Mouse (Mus musculus): ENCODE measurements around the gene Spatc1l.

Gene Spatc1l

GRCm38 (mm10) chr10:76561972-76562371 is at the start of gene Spatc1l:
Gene Spatc1l, plus strand, starts transcription at chr10:76562272.
- no peak for DNase-seq (ENCODE audit: low spot score in 2 of 2)

GRCm38 (mm10) chr10:76512965-76513583 is 49.0 kb upstream of the Spatc1l start:
- DNase-seq (ENCODE audit: low spot score in 2 of 2) = peak; percentile 63 to 78

DNA sequence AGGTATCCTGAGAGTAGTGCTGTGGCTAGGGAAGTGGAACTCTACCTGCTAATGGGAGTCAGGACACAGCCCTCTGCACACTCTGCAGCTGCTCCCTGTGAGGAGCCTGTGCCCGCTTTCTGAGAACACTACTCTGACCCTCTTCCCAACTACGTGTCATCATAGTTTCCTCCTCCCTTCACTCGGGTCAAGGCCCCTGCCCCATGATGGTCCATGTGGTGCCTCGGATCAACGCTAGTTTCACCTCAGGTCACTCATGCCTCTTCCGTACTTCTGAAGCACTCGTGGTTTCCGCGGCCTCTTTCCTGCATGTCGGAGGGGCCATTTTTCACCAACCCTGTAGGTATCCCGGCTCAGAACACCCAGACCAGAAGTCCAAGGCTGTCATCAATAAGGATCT is 31.1 kb upstream of the Spatc1l start:
- DNase-seq (ENCODE audit: low spot score in 2 of 2) = no peak

GRCm38 (mm10) chr10:76531375-76531774 is 30.7 kb upstream of the Spatc1l start, which contains the start of gene Lss:
Gene Lss, plus strand, starts transcription at chr10:76531588.
- peak; percentile 92 to 95 for DNase-seq (ENCODE audit: low spot score in 2 of 2)

DNA sequence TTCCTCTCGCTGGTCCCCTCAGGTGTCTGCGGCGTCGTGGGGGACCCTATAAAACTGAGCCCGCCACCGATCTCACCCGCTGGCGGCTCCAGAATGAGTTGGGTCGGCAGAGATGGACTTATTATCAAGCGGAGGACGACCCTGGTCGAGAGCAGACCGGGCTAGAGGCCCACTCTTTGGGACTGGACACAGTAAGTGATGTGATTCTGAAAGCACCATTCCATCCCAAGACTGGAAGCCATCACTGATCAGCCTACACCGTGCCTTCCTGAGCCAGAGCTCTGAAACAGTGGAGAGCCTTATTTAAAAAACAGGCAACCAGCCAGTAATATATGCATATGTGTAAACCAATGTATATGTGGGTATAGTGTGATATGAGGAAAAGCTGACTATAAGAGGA is 30.2 kb upstream of the Spatc1l start:
- DNase-seq (ENCODE audit: low spot score in 2 of 2) = no peak

DNA sequence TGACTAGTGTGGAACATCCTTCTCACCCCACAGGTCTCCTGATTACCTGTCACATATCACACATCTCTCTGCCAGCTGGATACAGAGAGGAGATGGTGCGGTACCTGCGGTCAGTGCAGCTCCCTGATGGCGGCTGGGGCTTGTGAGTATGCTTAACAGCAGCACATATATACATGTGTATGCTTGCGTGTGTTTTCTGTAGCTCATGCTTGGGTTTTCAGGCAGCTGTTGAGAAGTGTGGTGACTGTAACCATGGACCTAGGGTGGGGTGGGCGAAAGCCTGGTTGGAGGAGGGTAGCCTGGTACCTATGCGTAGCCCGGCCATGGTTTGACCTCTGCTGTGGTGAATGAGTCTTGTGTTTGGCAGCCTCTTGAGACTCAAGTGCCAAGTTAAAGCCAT is 26.5 kb upstream of the Spatc1l start:
- no peak for DNase-seq (ENCODE audit: low spot score in 2 of 2)

DNA sequence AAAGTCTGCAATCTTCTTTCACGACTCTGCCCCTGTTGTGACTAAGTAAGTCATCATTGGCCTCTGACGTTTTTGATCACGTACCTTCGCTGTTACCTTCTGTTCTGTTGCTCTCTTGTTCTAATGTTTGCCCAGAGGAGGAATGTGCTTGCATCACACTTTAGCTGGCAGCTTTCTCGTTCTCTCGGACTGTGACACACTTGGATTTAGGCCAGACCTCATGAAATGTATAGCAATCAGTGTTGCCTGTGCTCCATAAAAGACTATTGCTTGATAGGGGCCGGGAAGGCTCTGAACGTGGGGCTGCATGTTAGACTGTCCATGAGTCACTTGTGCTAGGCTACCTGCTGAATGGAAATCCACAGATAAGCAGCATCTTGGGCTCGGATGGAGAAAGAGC is 24.5 kb upstream of the Spatc1l start:
- no peak for DNase-seq (ENCODE audit: low spot score in 2 of 2)

- no peak for DNase-seq (ENCODE audit: low spot score in 2 of 2)
These were observed 20.6 kb upstream of the Spatc1l start for GRCm38 (mm10) chr10:76541336-76542085.

DNA sequence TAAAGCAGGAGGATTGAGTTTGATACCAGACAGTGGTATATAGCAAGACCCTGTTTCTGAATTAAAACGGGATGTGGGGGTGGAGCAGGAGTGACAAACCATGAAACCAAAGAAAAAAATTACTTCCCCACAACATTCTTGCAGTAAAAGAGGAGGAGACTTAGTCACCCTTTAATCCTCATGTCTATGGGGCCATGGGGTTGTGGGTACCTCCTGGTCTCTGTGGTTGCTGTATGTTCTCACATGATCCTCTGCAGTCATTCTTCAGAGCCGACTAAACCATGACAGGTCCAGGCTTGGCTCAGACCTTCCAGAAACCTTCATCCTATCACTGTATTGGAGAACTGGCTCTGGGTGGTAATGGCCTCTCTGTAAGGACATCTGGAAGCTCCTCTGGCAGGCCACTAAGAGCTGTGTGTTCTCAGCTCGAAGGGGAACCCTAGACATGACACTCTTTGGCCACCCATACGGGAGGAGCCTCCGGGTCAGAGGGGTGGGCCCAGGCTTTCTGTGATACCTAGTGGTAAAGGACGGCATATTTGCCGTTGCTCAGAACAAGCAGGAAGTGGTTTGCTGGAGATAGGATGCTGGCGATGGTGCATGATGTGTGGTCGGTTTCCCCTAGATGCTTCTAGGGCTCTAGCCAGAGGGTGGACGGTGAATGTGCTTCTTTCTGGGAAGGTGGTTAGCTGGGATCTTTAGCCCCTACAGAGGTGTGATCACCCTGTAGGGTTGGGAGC is 19.3 kb upstream of the Spatc1l start:
- no peak for DNase-seq (ENCODE audit: low spot score in 2 of 2)

DNA sequence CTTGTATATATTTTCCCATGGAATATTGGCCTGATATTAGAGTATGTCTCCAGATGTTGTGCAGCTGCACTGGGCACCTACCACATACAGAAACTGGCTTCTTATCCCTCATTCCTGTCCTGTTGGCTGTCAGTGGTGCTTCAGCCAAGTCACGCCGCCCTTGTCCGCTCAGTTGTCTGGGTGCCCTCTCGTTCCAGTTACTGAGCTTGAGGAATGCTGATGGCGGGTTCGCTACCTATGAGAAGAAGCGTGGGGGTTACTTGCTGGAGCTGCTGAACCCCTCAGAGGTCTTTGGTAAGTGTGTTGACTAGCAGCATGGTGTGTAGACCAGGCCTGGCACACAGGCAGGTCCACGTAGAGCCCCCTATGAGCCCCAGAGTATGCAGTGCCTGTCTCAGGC is 15.5 kb upstream of the Spatc1l start:
- DNase-seq (ENCODE audit: low spot score in 2 of 2) = no peak

DNA sequence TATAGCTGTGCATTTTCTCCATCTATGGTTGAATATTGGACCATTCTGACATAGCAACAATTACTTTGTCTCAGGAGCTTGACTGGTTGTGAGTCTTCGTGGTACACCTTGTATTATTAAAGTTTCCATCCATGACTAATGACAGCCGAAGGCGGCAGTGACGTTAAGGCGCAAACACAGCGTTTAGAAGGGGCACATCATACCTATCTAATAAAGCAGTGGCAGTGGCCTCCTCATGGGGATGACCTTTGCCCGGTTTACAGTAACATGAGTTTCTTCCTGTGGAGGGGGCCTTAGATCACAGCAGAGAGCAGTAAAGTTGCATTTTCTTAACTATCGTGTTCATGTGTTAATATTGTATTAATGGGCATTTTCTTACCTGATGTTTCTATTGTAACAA is 13.9 kb upstream of the Spatc1l start:
- DNase-seq (ENCODE audit: low spot score in 2 of 2) = no peak

- DNase-seq (ENCODE audit: low spot score in 2 of 2) = no peak
These were observed 11.6 kb upstream of the Spatc1l start for GRCm38 (mm10) chr10:76550458-76550857.

DNA sequence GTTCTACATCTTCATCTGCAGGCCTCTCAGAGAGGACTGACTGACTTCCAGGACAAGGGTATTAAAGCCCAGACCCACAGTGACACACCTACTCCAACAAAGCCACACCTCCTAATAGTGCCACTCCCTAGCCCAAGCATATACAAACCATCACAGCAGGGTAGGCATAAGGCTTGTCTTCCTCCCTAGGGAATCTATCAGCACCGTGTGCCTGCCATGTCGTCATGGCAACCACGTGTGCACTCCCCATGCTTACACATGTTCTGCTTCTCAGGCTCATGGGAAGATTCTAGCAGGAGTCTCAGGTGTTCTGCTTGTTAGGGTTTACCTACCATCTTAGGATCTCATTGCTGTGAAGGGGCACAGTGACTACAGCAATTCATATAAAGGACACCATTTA is 10.5 kb upstream of the Spatc1l start:
- no peak for DNase-seq (ENCODE audit: low spot score in 2 of 2)

DNA sequence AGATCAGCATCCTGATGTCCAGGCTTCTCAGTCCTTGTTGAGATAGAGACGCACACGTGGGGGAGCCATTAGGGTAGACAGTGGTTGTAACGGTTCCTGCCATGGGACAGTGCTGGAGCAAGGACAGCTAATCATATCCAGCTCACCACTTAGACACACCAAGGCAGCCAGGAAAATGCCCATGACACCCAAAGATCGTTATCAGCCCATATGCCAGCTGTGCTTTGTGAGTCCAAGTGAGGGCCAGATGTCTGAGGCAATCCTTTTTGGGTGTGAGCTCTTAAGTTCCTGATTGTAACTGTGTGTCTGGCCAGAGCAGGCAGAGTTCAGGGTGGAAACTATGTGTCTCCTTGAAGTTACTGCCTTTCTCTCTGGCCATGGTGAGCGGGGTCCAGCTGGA is 8.0 kb upstream of the Spatc1l start:
- no peak for DNase-seq (ENCODE audit: low spot score in 2 of 2)

GRCm38 (mm10) chr10:76569996-76570685 is 8.1 kb downstream of the Spatc1l start:
- no peak for DNase-seq (ENCODE audit: low spot score in 2 of 2)

DNA sequence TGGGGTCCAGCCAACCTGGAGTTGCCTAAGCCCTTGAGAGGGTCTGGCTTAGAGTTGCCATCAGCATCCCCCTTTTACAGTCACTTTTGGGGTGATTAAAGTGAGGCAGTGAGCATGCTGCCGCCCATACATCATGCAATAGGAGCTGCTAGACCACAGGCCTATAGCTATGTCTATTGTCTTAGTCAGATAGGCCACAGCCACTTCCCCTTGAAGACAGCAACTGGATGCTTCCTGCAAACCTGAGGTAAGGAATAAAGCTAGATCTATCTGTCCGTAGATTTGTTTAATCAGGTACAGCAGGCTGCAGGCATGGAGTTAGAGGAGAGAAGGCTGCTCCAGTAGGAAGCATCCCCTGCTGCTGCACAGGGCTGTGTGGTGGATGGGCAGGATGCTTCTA is 9.0 kb downstream of the Spatc1l start:
- DNase-seq (ENCODE audit: low spot score in 2 of 2) = no peak

GRCm38 (mm10) chr10:76572151-76572550 is 10.1 kb downstream of the Spatc1l start:
- no peak for DNase-seq (ENCODE audit: low spot score in 2 of 2)

GRCm38 (mm10) chr10:76575374-76575773 is 13.3 kb downstream of the Spatc1l start, which contains the start of gene Ftcd:
Gene Ftcd, plus strand, starts transcription at chr10:76575648.
- DNase-seq (ENCODE audit: low spot score in 2 of 2) = no peak

GRCm38 (mm10) chr10:76576920-76577319 is 14.8 kb downstream of the Spatc1l start:
- DNase-seq (ENCODE audit: low spot score in 2 of 2) = no peak

DNA sequence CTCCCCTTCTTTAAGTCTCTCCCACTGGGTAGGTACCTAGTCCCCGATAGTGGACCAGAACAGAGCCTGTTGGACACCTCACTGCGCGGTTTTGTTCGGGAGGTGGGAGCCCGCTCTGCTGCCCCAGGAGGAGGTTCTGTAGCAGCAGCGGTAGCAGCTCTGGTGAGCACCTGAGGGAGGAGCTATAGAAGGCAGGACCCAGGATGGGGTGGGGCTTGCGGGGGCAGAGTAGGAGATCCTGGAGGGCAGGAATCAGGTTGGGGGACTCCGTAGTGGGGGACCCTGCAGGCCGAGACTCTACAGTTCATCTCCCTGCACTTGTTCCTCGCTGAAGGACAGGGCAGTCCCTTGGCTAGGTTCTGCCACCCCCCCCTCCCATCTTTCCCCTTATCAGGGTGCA is 22.1 kb downstream of the Spatc1l start:
- no peak for DNase-seq (ENCODE audit: low spot score in 2 of 2)

- no peak for DNase-seq (ENCODE audit: low spot score in 2 of 2)
These were observed 24.1 kb downstream of the Spatc1l start for GRCm38 (mm10) chr10:76586190-76586589.

GRCm38 (mm10) chr10:76590197-76590596 is 28.1 kb downstream of the Spatc1l start:
- DNase-seq (ENCODE audit: low spot score in 2 of 2) = no peak
